Mouse (Mus musculus): ENCODE measurements at regions not wholly inside any gene's neighbourhood (a gene's known extent, or its start where the extent isn't known, plus 50 kb on each side); places are given as distances from the start of the nearest gene placed in this dataset.

DNA sequence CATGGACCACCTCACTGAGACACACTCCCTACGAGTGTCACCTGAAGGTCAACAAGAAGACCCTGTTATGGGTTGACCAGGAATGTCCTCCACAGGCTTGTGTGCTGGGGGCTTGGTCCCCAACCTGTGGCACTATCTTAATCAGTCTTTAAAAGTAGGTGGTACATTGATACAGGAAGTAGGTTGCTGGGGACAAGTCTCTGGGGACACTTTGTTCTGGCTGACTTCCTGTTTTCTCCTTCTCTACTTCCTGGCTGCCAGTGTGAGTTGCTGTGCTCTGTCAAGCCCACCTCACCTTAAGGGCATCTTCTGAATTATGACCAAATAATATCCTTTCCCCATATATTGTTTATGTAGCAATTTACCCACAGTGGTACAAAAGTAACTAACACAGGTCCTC, 96.1 kb downstream of the Cct6b start:
- ATAC-seq (replicated peaks; ENCODE audit: low FRiP score, poor library complexity, severe bottlenecking): no peak

DNA sequence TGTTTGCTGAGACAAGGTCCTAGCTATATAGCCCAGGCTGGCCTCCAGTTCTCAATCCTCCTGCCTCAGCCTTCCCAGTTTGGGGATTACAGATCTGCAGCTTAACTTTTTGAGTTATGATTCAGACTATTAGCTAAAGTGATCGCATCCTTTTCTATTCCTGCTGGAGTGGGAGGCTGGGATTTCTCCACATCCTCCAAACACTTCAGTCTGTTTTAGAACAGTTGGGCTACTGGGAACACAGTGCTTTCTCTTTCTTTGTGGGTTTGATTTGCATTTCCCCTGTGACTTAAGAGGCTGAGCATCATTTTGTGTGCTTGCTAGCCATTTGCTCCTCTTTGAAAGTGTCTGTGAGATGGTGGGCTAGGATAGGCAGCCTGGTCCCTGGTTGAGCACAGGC, 100.0 kb downstream of the Cct6b start:
- ATAC-seq (replicated peaks; ENCODE audit: low FRiP score, poor library complexity, severe bottlenecking): no peak

DNA sequence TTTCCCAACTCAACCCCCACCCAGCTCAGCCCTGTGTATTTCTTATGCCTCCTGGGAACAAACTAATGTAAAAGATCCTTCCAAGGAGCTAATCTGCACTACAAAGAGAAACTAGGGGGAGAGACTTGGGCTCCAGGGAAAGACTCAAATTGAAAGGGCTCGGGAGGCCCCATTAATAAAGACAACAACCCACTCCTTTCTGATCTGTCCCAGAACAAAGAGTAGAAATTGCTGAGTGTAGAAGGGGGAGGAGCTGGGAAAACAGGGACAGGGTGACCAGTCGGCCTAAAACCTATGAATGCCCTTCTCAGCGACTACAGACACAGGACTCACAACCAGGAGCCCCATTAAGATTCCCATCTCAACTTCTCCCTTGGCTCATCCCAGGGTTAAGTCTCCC, 102.0 kb downstream of the Cct6b start:
- ATAC-seq (replicated peaks; ENCODE audit: low FRiP score, poor library complexity, severe bottlenecking): no peak

DNA sequence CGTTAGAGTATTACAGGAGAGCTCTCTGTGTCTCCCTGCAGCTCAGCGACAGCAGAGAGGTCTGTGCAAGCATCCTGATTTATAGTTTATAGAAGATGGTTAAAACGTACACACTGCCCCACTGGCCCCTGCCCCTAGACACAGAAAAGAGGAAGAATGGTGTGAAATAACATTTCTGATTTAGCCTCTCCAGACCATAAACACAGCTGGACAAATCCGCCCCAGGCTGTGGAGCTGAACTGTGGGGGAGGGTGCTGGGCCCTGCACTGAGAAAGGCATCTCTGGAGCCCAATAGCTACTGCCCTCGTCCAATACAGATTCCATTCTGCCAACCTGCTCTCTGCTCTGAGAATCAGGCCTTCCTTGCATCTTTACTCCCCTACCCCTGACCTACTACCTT, 112.4 kb downstream of the Cct6b start:
- no peak for ATAC-seq (replicated peaks; ENCODE audit: low FRiP score, poor library complexity, severe bottlenecking)

DNA sequence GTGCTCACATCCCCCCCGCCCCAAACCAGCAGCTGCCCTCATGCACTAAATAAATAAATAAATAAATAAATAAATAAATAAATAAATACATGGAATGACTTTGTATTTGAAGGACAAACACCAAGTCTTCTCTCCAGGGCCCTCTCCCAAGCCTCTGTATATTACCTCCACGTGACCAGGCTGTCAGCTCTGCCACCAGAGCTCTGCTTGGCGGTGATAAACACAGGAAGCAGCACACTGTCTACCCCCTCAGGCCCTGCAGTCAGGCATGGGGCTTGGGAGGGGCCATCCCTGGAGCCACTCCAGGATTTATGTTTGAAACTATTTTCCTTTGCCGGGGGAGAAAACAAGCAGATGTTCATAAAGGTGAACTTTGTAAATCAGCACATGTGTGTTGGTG, 125.6 kb downstream of the Cct6b start:
- no peak for ATAC-seq (replicated peaks; ENCODE audit: low FRiP score, poor library complexity, severe bottlenecking)

DNA sequence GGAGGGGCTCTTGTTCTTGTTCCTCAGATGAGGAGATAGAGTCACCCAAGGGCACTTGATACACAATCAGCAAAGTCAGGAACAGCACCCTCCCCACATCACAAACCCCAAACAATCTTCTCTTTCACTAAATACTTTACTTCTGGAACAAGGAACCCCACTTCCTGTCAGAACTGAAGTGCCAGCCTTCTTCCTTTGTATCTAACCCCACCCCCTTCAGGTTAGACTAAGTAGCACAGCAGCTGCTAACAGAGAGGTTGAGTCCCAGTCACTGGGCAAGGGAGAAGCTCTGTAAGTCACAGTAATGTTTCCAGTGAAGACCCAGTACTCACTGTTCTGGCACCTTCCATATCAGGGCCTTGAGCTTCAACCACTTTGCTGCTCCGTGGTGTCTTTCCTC, 131.9 kb downstream of the Cct6b start:
- no peak for ATAC-seq (replicated peaks; ENCODE audit: low FRiP score, poor library complexity, severe bottlenecking)

DNA sequence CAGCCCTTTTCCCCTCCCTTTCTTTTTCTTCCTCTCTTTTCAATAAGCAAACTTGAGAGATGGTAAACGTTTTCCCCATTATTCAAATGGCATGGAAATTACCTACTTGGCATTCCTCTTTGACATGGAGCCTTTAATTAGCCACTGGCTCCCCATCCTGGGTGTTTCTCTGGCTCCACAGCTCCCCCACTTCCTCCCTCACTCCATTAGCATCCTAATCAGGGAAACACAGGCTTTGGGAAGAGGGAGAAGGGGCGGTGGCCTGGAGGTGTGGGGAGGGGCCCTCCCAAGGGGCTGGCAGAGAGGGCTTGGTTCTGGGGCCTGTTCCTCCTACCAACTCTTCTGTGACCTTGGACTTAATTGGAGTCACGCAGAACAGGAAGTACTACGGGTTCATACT, 132.7 kb downstream of the Cct6b start:
- ATAC-seq (replicated peaks; ENCODE audit: low FRiP score, poor library complexity, severe bottlenecking): no peak

DNA sequence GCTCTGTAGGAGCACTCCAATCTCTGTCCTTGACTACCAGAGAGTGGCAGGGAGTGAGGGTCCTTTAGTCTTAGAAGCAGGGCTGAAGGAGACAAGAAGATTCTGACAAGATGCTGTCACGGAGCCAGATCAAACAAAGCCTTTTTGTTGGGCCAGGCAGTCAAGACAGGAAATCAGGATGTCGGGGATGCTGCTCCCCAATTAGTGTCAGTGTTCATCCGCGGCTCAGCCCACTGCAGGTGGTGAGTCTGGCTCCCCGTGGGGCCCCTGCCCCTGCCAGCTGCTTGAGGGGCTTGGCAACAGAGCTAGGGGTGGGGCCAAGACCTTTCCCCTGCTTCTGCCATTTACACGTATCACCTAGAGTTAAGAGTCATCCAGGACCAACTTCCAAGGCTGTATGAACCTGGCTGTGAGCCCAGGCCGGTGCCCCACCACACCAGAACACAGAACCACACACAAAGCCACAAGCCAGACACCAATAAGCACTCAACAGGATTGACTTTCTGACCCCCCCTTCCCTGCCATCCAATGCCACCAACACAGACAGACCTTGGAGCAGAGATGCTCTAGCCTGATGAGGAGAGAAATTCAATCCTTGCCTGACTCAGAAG, 137.5 kb downstream of the Cct6b start:
- ATAC-seq (replicated peaks; ENCODE audit: low FRiP score, poor library complexity, severe bottlenecking): no peak

DNA sequence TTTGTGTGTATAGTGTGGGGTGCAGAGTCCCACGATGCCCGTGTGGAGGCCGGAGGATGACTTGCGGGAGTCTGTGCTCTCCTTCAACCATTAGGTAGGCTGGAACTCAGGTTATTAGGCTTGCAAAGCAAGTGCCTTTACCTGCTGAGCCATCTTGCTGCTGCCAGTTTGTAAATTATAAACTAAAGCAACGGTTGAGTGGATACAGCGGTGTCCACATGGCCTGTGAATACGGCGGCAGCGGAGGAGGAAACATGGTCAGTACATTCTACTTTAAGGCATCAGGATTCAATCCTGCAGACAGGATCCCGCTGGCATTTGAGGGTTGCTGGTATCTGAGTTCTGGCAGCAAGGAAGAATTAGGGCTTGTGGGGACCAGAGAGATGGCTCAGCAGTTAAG, 143.1 kb downstream of the Cct6b start:
- no peak for ATAC-seq (replicated peaks; ENCODE audit: low FRiP score, poor library complexity, severe bottlenecking)

DNA sequence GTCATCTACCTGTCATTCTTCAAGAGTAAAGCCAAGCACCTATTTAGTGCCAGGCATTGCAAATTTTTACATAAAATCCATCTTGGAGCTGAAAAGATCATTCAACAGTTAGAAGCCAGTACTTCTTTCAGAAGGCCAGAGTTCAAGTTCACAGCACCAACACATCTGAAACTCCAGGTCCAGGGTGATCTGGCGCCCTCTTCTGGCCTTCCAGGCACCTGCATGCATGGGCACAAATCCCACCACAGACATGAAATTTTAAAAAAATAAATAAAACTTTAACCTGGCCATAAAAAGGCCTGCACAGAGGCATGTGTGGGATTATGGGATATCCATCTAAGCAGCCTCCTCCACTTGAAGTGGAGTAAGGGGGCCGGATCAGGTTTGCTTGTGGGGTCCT, 144.7 kb downstream of the Cct6b start:
- ATAC-seq (replicated peaks; ENCODE audit: low FRiP score, poor library complexity, severe bottlenecking): 0 out of 2 replicates have a peak, but pooled peaks have one; percentile 54

DNA sequence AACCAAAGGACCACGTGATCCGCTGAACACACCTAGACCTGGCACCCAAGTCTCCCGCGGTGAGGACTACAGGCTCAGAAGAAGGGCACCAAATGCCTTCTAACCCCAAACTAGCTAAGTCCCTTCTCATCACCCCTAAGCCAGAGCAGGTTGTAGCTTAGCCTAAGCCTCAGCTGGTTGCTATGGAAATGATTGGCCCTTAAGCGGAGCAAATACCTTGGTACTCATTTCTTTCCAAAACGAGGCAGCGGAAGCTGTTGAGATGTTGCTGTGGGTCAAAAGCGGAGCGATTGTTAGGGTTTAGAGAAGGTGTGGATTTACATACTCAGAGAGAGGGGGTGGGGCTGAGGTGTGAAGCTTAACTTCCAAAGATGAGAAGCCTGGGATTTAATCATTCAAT, 145.7 kb downstream of the Cct6b start:
- ATAC-seq (replicated peaks; ENCODE audit: low FRiP score, poor library complexity, severe bottlenecking): no peak

DNA sequence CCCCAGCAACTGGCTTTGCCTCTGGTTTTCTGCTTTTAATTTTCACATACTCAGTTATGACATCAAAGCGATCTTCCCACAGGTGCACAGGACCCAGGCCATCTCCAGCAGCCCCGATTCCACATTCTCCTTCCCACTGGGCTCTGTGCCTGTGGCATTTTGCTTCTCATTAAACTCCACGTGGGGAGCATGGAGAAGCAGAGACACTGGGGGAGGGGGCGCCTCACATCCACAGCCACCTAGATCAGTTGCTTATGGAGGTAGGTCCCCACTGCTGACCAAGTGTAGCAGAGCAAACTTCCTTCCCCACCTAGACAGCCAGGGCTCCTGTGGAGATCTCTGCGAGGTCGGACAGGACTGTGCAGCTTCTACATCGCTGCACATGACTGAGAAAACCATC, 147.3 kb downstream of the Cct6b start:
- ATAC-seq (replicated peaks; ENCODE audit: low FRiP score, poor library complexity, severe bottlenecking): no peak

DNA sequence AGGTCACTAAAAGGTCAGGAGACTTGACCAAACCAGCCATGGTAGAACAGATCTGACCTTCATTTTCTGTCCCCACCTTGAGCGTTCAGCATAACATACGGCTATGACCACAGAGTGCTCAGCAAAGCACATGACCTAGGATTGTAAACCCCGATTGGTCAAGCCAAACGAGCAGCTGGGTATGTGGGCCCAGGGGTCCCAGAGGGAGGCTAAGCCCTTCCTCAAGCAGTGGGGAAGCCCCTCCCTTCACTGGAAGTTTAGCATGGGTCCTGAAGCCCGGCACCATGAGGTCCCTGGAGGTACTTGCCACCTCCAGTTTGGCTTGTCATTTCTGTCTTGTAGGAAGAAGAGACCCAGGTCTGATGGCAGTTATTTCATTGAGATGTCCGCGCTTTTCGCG, 149.8 kb downstream of the Cct6b start:
- no peak for ATAC-seq (replicated peaks; ENCODE audit: low FRiP score, poor library complexity, severe bottlenecking)

DNA sequence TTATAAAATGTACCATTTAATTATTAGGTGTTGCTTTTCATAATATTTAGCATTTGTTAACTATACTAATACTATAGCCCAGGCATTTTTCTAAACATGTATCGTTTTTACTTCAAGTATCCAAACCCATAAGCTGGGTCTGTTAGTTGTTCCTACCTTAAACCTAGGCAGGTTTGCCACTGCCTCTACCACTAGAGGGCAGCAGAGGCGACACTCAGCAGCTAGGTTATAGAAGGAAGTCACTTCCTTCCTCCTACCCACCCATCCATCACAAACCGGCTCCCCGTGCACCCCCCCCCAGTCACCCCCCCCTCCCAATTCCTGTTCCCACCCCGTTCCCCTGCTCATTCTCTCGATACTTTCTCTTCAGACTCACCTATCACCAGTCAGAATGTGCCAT, 150.6 kb downstream of the Cct6b start:
- ATAC-seq (replicated peaks; ENCODE audit: low FRiP score, poor library complexity, severe bottlenecking): no peak

DNA sequence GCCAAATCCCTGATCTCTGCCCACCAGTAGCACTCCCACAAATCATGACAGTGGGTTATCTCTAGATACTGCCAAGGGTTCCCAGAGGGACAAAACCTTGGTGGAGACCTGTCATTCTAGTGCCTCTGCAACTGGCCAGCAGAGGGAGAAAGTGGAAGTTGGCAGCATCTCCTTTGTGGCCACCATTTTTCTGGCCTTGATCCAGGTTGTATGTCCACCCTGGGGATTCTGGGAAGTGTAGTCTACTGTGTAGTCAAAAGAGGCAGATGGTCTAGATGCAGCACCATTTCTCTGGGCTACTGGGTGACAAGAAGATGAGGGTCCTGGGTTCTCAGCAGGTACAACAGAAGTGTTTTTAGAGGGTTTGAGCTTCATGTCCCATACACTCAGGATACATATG, 152.1 kb downstream of the Cct6b start:
- no peak for ATAC-seq (replicated peaks; ENCODE audit: low FRiP score, poor library complexity, severe bottlenecking)

DNA sequence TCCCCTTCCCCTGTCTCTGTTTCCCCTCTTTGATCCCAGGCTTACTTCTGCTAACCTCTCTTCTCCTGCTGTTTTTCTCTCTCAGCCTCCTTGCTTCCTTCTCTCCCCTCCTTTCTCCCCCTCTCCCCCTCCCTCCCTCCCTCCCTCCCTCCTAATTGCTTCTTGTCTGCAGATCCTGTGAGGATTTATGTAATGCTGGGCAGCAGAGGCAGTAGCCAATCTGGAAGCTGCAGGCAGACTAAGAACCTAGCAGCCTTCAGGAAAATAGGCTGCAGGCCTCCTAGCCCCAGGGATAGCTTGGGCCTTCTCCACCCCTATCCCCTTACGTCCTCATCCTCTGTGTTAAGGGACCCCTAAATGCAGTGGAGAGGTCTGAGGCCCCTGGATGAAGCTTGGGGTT, 155.2 kb downstream of the Cct6b start:
- ATAC-seq (replicated peaks; ENCODE audit: low FRiP score, poor library complexity, severe bottlenecking): no peak

DNA sequence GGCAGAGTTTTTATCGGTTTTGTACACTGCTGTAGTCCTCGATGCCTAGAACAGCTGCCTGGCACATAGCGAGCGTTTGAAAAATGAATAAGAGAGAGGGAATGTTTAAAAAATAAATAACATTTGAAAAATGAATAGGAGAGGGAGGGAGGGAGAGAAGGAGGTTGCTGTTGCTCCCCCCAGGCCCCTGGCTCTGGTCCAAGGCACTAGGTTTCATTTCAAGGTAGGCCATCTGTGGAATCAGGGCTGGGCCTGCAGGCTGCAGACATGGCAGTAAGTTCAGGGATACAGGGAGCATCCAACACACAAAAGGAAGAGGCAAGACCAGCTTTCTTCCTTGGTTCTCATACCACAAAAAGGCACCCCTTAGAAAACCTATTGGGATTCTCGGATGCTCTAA, 156.5 kb downstream of the Cct6b start:
- ATAC-seq (replicated peaks; ENCODE audit: low FRiP score, poor library complexity, severe bottlenecking): no peak

DNA sequence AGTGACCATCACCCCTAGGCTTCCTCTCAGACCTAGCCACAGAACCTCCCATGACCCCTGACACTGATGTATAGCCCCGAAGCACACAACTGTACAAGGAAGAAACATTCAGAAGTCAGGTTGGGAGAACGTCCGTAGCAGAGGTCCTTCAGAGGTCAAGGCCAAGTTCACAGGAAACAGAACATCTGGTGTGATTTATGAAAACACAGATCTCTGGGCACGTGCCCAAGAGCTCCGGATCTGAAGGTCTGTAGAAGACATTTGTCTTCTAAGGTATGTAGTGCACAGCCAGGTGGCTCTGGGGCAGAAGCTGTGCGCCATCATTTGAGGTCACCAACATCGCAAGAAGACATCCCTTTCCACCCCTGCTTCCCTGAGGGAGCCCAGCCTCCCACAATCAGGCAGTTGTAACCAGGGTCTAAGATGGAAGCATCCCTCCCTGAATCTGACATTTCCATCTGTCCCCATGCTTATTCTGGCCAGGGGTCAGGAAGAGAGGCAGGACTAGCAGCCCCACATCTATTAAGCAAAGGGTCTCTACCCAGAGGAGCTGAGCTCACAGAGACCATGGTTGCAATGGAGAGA, 159.8 kb downstream of the Cct6b start:
- ATAC-seq (replicated peaks; ENCODE audit: low FRiP score, poor library complexity, severe bottlenecking): no peak

DNA sequence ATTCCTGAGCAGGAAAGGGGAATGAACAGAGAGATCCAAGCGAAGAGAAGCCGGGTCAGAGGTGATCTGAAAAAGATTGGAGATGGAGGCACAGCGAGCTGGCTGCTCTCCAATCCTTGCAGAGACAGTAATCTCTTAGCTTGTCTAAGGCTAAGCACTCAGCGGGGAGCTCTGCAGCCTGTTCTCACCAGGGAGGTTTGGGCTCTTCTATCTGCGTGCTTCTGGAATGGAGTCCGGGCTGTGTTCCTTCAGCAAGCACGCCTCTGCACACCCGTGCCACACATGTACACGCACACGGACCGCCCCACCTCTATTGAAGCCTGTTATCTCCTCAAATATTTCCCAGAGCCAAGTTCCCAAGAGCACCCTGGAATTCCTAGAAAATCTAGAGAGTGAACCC, 161.3 kb downstream of the Cct6b start:
- ATAC-seq (replicated peaks; ENCODE audit: low FRiP score, poor library complexity, severe bottlenecking): no peak

DNA sequence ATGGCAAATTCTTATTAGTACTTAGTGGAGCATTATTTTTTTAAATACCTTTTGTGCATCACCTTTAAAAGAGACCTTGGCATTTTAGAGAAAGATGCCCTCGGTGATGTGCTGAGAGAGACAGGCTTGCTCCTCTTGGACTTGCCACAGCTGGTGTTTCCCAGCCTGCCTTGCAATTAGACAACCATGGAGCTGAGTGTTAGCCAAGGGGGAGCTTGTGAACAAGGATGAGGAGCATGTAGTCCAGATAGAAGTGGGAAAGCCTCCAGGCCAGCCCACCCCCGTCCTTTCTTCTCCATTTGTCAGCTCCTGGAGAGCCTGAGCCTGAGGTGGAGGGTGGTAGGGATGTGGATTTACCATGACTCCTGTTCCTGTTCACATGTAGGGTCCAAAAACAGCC, 161.9 kb downstream of the Cct6b start:
- no peak for ATAC-seq (replicated peaks; ENCODE audit: low FRiP score, poor library complexity, severe bottlenecking)

DNA sequence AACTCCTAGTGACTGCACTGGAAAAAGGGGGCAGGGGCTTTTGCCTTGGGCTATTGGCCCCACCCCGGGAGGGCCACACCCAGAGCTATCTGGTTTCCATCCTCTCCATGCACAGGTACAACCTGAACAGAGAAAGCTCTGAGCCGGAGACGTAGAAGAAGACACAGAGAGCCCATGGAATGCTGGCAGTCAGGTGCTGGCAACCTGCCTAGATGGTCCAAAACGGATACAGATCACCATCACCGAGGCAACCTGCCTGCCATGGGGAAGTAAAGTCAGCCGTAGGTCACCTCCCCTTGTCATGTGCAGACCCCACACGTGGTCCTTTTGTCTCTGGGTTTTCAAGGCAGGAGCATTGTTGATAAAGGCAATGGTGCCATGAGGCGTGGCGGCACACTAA, 164.0 kb downstream of the Cct6b start:
- no peak for ATAC-seq (replicated peaks; ENCODE audit: low FRiP score, poor library complexity, severe bottlenecking)

DNA sequence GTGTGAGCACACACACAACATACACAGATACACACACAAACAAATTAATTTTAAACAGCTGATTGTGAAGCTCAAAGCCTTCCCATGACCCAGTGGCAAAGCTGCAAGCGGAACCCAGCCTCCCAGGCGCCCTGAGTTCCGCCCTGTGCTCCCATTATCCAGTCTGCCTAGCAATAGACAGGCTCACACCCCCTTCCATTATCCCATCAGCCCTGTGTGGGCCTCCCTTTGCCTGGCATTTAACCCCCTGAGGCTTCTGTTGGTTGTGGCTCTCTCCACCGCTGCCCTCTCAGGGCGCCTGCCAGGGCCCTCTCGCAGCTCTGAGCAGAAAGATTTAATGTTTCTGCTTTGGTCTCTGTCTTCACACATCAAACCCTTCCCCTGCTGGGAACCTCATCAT, 166.4 kb downstream of the Cct6b start:
- ATAC-seq (replicated peaks; ENCODE audit: low FRiP score, poor library complexity, severe bottlenecking): no peak
